Mouse (Mus musculus): Measurements from ENCODE around the gene Zfp771. TPM values are rescaled to one million over a fixed set of nuclear protein-coding genes. Genes with fewer than 3 reads are reported as not detected.

The Zfp771 gene
- total and polyA plus RNA-seq, 3 experiments, result 5.8 to 42.6 (median 11.9) TPM

DNA sequence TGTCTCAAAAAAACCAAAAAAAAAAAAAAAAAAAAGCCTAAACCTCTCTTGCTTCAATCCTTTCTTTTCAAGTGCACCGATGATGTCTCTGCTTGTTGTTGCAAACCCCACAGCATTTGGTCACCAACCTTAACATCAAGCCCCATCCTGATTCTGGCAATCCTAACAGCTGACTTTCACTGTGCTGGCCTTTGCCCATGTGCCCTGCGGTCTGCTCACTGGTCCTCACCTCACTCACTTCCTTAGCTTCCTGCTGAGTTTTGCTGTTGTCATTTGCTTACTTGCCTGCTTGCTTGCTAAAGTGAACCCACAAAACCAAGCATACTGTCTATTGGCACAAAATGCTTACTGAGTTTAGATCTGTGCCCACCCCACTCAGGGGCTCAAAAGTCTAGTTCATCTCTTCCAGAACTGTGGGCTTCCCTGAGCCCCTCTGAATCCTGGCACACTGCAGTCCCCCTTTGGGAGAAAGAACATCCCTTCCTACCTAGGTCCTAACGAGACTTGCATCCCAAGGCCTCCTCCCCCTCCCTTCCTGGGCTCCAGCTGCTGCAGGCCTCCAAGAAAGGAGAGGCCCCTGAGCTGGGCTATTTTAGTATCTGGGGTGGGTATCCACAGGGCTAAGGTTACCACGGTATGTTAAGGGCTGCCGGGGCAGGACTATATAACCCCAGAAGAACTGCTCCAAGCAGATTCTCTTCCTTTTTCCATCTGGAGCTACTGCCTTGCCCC, 32.9 kb upstream of the Zfp771 start:
- Histone ChIP-seq H3K9me3 (replicated peaks) (no peaks in the 10 kb centered on the region), H3K4me1 (ENCODE audit: insufficient read depth, low read depth, low read length) (peaks cover 69% of the 10 kb centered on the region), H3K27me3 (ENCODE audit: insufficient read depth, low read length) (no peaks in the 10 kb centered on the region), H3K36me3 (replicated peaks) (peaks cover 28% of the 10 kb centered on the region), H3K4me3 (ENCODE audit: low read depth, low read length) (no peak overlapping the region)
- no peak for TF ChIP-seq CTCF (IDR thresholded peaks at IDR 0.05; ENCODE audit: low read depth, low read length)
- TF ChIP-seq GATA2 (IDR thresholded peaks at IDR 0.05; ENCODE audit: borderline replicate concordance, low read depth, low read length), result no peak
- TF ChIP-seq TAL1 (conservative IDR thresholded peaks at IDR 0.05; ENCODE audit: low read depth, low read length), result no peak
- TF ChIP-seq GATA1 (IDR thresholded peaks at IDR 0.05; ENCODE audit: borderline replicate concordance, low read length), result no peak
- TF ChIP-seq POLR2AphosphoS5 (IDR thresholded peaks at IDR 0.05; ENCODE audit: insufficient replicate concordance, low read depth, low read length), result no peak
- ATAC-seq (ENCODE audit: extremely low read depth, insufficient number of reproducible peaks, low FRiP score, poor library complexity, severe bottlenecking) (no peak), DNase-seq (ENCODE audit: low spot score) (no peak)

DNA sequence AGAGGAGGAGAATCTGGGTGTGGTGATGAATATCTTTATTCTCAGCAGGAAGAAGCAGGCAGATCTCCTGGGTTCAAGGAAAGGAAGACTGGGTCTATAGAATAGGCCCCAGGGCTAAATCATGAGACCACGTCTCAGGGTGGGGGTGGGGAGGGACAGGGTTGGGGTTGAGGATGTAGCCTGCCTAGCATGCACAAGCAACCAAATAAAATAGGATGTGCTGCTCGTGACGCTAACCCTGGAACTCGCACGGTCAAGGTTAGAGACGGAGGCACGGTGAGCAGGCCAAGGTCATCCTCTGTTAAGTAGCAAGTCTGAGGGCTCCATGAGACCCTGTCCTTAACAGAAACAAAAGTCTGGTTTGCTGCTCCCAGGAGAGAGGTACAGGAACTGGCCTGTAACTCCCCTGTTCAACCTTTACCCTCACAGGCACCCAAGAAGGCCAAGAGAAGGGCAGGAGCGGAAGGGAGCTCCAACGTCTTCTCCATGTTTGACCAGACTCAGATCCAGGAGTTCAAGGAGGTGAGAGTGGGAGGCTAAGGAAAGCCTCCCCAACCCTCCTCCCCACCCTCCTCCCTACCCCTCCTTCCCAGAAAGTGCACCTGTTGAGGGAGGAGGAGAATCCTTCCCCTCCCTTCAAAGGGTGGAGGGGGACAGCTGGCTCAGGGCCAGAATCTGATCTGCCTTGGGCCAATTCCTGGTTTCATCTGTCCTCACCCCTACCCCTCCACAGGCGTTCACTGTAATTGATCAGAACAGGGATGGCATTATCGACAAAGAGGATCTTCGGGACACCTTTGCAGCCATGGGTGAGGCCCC, 31.4 kb upstream of the Zfp771 start:
- H3K4me1 ChIP-seq (ENCODE audit: insufficient read depth, low read depth, low read length), result peaks cover 70% of the 10 kb centered on the region
- TF ChIP-seq TAL1 (conservative IDR thresholded peaks at IDR 0.05; ENCODE audit: low read depth, low read length), result no peak
- TF ChIP-seq CTCF (IDR thresholded peaks at IDR 0.05; ENCODE audit: low read depth, low read length), result no peak
- TF ChIP-seq GATA2 (IDR thresholded peaks at IDR 0.05; ENCODE audit: borderline replicate concordance, low read depth, low read length), result no peak
- TF ChIP-seq POLR2AphosphoS5 (IDR thresholded peaks at IDR 0.05; ENCODE audit: insufficient replicate concordance, low read depth, low read length), result no peak
- TF ChIP-seq GATA1 (IDR thresholded peaks at IDR 0.05; ENCODE audit: borderline replicate concordance, low read length), result no peak
- DNase-seq (ENCODE audit: low spot score) (no peak), ATAC-seq (ENCODE audit: extremely low read depth, insufficient number of reproducible peaks, low FRiP score, poor library complexity, severe bottlenecking) (no peak)
- no peaks in the 10 kb centered on the region for H3K27me3 ChIP-seq (ENCODE audit: insufficient read depth, low read length)
- H3K36me3 ChIP-seq (replicated peaks), result peaks cover 31% of the 10 kb centered on the region
- H3K9me3 ChIP-seq (replicated peaks), result no peaks in the 10 kb centered on the region
- H3K4me3 ChIP-seq (ENCODE audit: low read depth, low read length), result no peak overlapping the region

DNA sequence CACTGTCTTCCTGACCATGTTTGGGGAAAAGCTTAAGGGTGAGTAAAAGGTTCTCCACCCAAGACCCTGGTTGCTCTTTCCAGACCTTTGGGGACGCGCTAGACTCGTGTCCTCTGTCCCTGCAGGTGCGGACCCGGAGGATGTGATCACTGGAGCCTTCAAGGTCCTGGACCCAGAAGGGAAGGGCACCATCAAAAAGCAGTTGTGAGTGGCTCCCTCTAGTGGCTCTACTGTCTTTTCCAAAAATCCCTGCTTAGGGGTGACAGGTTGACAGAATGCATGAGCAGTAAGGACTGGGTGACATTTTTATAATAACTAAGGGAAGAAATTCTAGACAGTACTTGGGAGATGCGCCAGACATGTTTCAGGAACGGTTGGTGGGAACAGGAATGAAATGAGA, 30.6 kb upstream of the Zfp771 start:
- DNase-seq (ENCODE audit: low spot score) (no peak), ATAC-seq (ENCODE audit: extremely low read depth, insufficient number of reproducible peaks, low FRiP score, poor library complexity, severe bottlenecking) (no peak)
- Histone ChIP-seq H3K27me3 (ENCODE audit: insufficient read depth, low read length) (no peaks in the 10 kb centered on the region), H3K4me1 (ENCODE audit: insufficient read depth, low read depth, low read length) (peaks cover 76% of the 10 kb centered on the region), H3K36me3 (replicated peaks) (peaks cover 31% of the 10 kb centered on the region), H3K9me3 (replicated peaks) (no peaks in the 10 kb centered on the region), H3K4me3 (ENCODE audit: low read depth, low read length) (no peak overlapping the region)
- TF ChIP-seq CTCF (IDR thresholded peaks at IDR 0.05; ENCODE audit: low read depth, low read length), result peak; percentile 56; the same call in 1 of the 2 replicates
- TF ChIP-seq POLR2AphosphoS5 (IDR thresholded peaks at IDR 0.05; ENCODE audit: insufficient replicate concordance, low read depth, low read length), result no peak
- no peak for TF ChIP-seq GATA1 (IDR thresholded peaks at IDR 0.05; ENCODE audit: borderline replicate concordance, low read length)
- TF ChIP-seq GATA2 (IDR thresholded peaks at IDR 0.05; ENCODE audit: borderline replicate concordance, low read depth, low read length), result no peak
- no peak for TF ChIP-seq TAL1 (conservative IDR thresholded peaks at IDR 0.05; ENCODE audit: low read depth, low read length)

DNA sequence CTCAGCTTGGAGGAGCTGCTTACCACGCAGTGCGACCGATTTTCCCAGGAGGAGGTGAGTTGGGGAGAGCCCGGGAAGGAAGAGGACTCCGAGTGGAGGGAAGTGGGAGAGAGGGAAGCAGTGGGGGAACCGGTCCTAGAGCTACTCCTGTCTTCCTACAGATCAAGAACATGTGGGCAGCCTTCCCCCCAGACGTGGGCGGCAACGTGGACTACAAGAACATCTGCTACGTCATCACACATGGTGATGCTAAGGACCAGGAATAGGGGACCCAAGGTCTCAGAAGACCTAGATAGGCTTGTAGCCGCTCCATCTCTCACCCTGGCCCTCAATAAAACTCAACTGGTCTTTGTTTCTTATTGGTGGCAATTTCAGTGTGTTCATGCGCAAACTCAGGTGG, 30.1 kb upstream of the Zfp771 start:
- Histone ChIP-seq H3K4me1 (ENCODE audit: insufficient read depth, low read depth, low read length) (peaks cover 80% of the 10 kb centered on the region), H3K4me3 (ENCODE audit: low read depth, low read length) (no peak overlapping the region), H3K9me3 (replicated peaks) (no peaks in the 10 kb centered on the region), H3K27me3 (ENCODE audit: insufficient read depth, low read length) (no peaks in the 10 kb centered on the region), H3K36me3 (replicated peaks) (peaks cover 31% of the 10 kb centered on the region)
- TF ChIP-seq GATA1 (IDR thresholded peaks at IDR 0.05; ENCODE audit: borderline replicate concordance, low read length), result no peak
- TF ChIP-seq TAL1 (conservative IDR thresholded peaks at IDR 0.05; ENCODE audit: low read depth, low read length), result no peak
- no peak for TF ChIP-seq CTCF (IDR thresholded peaks at IDR 0.05; ENCODE audit: low read depth, low read length)
- no peak for TF ChIP-seq GATA2 (IDR thresholded peaks at IDR 0.05; ENCODE audit: borderline replicate concordance, low read depth, low read length)
- TF ChIP-seq POLR2AphosphoS5 (IDR thresholded peaks at IDR 0.05; ENCODE audit: insufficient replicate concordance, low read depth, low read length), result no peak
- no peak for ATAC-seq (ENCODE audit: extremely low read depth, insufficient number of reproducible peaks, low FRiP score, poor library complexity, severe bottlenecking)
- DNase-seq (ENCODE audit: low spot score), result no peak

DNA sequence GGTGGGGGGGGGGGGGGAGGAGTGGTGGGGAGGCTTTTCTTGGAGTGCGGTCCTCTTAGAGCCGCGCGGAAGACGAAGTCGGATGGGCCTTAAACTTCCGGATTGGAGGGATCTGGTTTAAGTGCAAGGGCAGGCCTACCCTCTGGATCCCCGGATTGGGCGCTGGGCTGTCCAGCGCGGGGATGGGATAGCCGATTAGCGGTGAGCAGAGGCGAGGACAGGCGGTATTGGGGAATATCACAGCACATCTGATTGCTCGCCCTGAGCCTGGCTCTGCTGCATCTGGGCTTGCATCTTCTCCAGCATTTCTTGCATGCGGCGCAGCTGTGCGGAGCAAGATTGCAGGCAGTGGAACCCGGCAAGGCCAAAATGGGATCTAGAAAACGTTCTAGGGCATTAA, 29.6 kb upstream of the Zfp771 start:
- H3K4me3 ChIP-seq (ENCODE audit: low read depth, low read length), result no peak overlapping the region
- H3K4me1 ChIP-seq (ENCODE audit: insufficient read depth, low read depth, low read length), result peaks cover 80% of the 10 kb centered on the region

More for the DNA sequence above, 29.6 kb upstream of the Zfp771 start:
- TF ChIP-seq CTCF (IDR thresholded peaks at IDR 0.05; ENCODE audit: low read depth, low read length), result no peak
- no peak for TF ChIP-seq TAL1 (conservative IDR thresholded peaks at IDR 0.05; ENCODE audit: low read depth, low read length)
- TF ChIP-seq POLR2AphosphoS5 (IDR thresholded peaks at IDR 0.05; ENCODE audit: insufficient replicate concordance, low read depth, low read length), result no peak
- no peak for TF ChIP-seq GATA2 (IDR thresholded peaks at IDR 0.05; ENCODE audit: borderline replicate concordance, low read depth, low read length)
- no peak for TF ChIP-seq GATA1 (IDR thresholded peaks at IDR 0.05; ENCODE audit: borderline replicate concordance, low read length)
- no peaks in the 10 kb centered on the region for H3K9me3 ChIP-seq (replicated peaks)
- H3K36me3 ChIP-seq (replicated peaks), result peaks cover 31% of the 10 kb centered on the region
- ATAC-seq (ENCODE audit: extremely low read depth, insufficient number of reproducible peaks, low FRiP score, poor library complexity, severe bottlenecking) (no peak), DNase-seq (ENCODE audit: low spot score) (no peak)
- no peaks in the 10 kb centered on the region for H3K27me3 ChIP-seq (ENCODE audit: insufficient read depth, low read length)

Data from G1E (cell line).